Mouse (Mus musculus) heart, adult 2 months (tissue): ENCODE data around the gene Med21.

Experiments used
- EP300 ChIP-seq: fragments of 200-500 bp; IDR thresholded peaks from 2 replicates; pipeline ENCODE4 v1.6.1; 2011; ENCODE audit warnings: low read depth, low read length, control low read depth; ENCODE audit not compliant: insufficient read depth
- POLR2A ChIP-seq: fragments of 200-500 bp; IDR thresholded peaks from 2 replicates; pipeline ENCODE4 v1.6.1; 2011; ENCODE audit warnings: mild to moderate bottlenecking, low read depth, low read length, control low read depth; ENCODE audit not compliant: insufficient read depth

DNA sequence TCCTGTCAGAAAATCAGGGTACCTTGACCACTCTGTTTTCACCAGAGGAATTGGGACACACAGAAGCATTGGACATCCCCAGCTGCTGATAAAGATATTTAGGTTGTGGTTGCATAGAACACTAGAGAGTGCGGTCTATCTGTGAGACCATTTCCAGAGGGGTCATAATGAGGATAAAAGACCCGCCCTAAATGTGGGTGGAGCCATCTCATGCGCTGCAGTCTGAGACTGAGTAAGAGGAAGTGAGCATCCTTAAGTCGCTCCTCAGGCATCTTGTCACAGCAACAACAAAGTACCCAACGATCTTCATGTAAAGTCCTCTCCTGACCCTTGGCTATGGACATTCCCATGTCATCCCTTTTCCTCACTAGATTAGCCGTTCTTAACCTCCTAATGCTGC is 24.5 kb downstream of the Med21 start:
- TF ChIP-seq POLR2A (no peak), EP300 (no peak)
